Mouse (Mus musculus) cortical plate, adult 2 months (tissue): ENCODE results near the gene Rilpl1. TPM values are rescaled to one million over a fixed set of nuclear protein-coding genes. Genes with fewer than 3 reads are reported as not detected.

Experiments
- H3K27ac ChIP-seq: fragments of 200-500 bp; 2 replicates; pipeline ENCODE4 v1.5.1; 2012; ENCODE audit warnings: low read length, control low read depth, inconsistent platforms; ENCODE audit not compliant: insufficient read depth
- H3K4me1 ChIP-seq: fragments of 200-500 bp; 2 replicates; pipeline ENCODE4 v1.6.1; 2011; ENCODE audit warnings: low read length; ENCODE audit not compliant: control insufficient read depth, insufficient read depth
- H3K4me3 ChIP-seq: fragments of 200-500 bp; 2 replicates; pipeline ENCODE4 v1.5.1; 2011; ENCODE audit warnings: mild to moderate bottlenecking, low read length, control low read depth; ENCODE audit not compliant: insufficient read depth
- CTCF ChIP-seq: fragments of 200-500 bp; IDR thresholded peaks from 2 replicates; pipeline ENCODE4 v1.5.1; 2011; ENCODE audit warnings: mild to moderate bottlenecking, control low read depth, low read length; ENCODE audit not compliant: insufficient read depth; ENCODE audit errors: extremely low read depth
- POLR2A ChIP-seq: fragments of 200-500 bp; IDR thresholded peaks from 2 replicates; pipeline ENCODE4 v1.6.1; 2011; ENCODE audit warnings: mild to moderate bottlenecking, low read length, control low read depth; ENCODE audit not compliant: insufficient read depth; ENCODE audit errors: extremely low read depth
- polyA plus RNA-seq: library from polyadenylated mRNA; depleted of rRNA; stranded (reverse); fragments of >200 nt; gene quantifications from 2 replicates; pipeline ENCODE4 v1.2.3, GENCODE M21; 2012

Rilpl1 gene
- polyA plus RNA-seq, 1 experiment = 56.5 TPM

DNA sequence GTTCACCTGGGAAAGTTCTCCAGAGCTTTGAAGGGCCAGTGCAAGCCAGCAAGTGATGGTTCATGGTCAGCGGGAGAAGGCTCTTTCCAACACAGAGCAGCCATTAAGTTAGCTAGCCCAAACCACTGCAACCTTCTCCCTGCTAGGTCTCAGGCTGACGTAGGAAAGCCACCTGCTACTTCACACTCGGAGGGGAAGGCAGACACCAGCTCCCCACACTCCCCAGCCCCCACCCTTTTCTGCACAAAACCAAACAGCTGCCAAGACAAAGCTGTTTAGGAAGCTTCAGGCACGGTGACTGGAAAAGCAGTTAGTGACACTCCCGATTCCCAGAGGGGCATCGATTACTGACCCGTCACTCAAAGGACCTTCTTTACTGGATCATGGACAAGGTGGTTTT is 35.6 kb downstream of the Rilpl1 start:
- TF ChIP-seq POLR2A (no peak), CTCF (no peak)
- Histone ChIP-seq H3K27ac (no peak overlapping the region), H3K4me1 (peaks cover 5% of the 10 kb centered on the region)

DNA sequence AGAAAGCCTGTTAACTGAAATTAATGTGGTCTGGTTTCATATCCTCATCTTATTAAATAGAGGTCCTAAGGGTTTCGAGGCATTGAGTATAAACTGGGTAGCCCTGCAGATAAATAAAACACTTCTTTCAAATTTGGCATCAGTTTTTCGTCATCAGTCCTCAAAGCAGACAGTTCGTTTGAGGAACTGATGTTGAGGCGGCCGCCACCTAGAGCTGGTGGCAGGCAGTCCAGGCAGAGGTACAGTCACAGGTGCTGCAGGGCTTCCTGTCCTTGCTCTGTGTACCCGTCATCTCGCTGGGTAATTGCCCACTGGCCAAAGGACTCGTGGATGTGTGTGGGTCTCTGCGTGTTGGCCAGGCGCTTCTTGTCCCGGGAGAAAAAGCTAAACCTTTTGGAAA is 37.7 kb downstream of the Rilpl1 start:
- Histone ChIP-seq H3K4me1 (peaks cover 5% of the 10 kb centered on the region), H3K4me3 (no peak overlapping the region), H3K27ac (no peak overlapping the region)
- TF ChIP-seq POLR2A (no peak), CTCF (no peak)

More for the DNA sequence above, 35.6 kb downstream of the Rilpl1 start:
- no peak overlapping the region for H3K4me3 ChIP-seq

DNA sequence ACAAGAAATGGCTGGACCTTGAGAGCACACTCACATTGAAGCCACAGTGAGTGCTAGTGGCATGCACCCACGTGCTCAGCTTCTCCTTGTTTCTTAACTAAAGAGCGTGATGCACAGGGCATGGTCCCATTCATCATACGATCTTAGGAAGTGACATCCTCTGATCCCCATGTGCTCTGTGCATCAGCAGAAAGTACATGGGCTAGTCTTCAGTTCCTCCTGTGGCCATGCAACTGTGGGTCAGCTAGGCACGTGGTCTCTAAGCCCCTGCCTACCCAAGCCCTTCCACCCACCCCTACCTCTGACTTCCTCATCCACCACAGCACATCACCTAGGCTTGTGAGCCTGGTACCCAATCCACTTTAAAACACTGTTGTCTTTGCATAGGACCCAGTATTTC is 38.6 kb downstream of the Rilpl1 start:
- no peak overlapping the region for H3K4me3 ChIP-seq
- no peak for TF ChIP-seq CTCF
- TF ChIP-seq POLR2A = no peak
- no peak overlapping the region for H3K27ac ChIP-seq

DNA sequence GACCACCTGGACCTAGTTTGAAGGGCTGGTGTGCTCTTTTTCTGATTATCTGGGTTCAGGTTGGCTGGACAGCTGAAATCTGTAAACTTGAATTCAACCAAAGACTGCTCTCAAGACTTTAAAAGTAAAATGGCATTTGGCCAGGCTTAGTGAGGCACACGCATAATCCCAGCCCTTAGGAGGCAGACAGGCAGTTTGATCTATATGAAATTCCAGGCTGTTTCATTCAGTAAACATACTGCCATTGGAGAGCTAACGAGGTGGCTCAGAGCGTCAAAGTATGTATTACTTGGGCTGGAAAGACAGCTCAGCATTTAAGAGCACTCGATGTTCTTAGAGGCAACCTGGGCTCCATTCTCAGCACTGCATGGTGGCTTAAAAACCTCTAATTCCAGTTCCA is 39.5 kb downstream of the Rilpl1 start:
- Histone ChIP-seq H3K4me1 (peaks cover 5% of the 10 kb centered on the region), H3K4me3 (no peak overlapping the region), H3K27ac (no peak overlapping the region)
- TF ChIP-seq POLR2A (no peak), CTCF (no peak)

More for the DNA sequence above, 38.6 kb downstream of the Rilpl1 start:
- H3K4me1 ChIP-seq = peaks cover 5% of the 10 kb centered on the region

DNA sequence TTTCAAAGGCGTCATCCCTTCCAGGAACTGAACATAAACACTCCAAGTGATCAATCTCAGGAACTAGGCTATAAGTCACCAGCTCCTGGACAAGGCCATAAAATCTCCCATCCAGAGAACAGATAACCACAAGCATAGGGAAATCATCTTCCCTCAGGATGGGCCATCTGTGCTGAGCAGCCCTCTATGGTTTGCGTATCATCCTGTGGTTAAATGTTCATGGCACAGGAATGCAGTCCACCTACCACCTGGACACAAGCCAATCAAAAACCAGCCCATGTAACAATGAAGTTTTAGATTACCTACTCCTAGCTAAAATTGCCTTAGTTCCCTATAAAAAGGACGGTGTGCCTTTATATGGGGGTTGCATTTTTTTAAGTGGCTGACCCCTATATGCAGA is 42.3 kb downstream of the Rilpl1 start:
- no peak for TF ChIP-seq CTCF
- TF ChIP-seq POLR2A = no peak

DNA sequence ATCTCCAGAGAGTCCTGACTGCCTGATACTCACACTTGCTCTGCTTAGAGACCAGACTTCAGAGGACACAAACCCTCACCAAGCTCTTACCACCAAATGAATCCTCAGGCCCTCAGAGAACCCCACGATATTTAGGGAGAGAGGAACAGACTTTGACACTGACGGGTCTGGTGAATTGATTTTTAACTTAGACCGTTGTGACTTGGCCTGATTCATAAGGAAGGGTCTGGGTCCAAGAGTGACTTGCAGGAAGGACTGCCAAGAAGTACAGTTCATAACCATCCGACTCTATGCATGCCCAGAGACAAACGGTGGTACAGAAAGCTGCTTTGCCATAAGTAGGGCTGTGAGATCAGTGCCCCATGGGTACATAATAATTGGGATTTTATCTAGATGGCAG is 45.5 kb downstream of the Rilpl1 start:
- Histone ChIP-seq H3K27ac (no peak overlapping the region), H3K4me1 (no peaks in the 10 kb centered on the region), H3K4me3 (no peak overlapping the region)
- TF ChIP-seq POLR2A = no peak
- TF ChIP-seq CTCF = no peak

More for the DNA sequence above, 42.3 kb downstream of the Rilpl1 start:
- Histone ChIP-seq H3K4me1 (no peaks in the 10 kb centered on the region), H3K27ac (no peak overlapping the region), H3K4me3 (no peak overlapping the region)

DNA sequence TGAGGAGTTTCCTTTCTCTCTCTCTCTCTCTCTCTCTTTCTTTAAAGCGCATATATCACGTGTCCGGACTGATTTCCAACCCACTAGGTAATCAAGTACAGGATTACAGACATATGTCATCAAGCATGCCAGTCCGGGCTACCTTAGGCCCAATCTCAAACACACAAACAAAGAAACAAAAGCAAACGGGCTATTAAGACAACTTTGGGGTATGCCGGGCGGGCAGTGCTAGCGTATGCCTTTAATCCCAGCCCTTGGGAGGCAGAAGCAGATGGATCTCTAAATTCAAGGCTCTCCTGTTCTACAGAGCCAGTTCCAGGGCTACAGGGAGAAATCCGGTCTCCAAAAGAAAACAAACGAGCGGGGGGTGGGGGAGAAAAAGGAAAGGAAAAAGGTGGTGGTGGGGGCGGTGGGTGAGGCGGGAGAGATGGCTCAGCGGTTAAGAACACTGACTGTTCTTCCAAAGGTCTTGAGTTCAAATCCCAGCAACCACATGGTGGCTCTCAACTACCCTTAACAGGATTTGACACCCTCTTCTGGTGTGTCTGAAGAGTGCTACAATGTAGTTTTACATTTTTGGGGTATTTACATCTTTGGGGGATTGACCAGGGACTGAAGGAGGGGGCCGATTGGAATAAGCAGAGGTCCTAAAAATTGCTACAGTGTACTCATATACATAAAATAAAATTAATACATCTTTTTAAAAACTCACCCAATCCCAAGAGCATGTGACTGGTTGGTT is 47.4 kb downstream of the Rilpl1 start:
- no peaks in the 10 kb centered on the region for H3K4me1 ChIP-seq
- TF ChIP-seq CTCF = no peak
- TF ChIP-seq POLR2A = no peak
- H3K27ac ChIP-seq = peak overlapping the region; percentile 77
- peak overlapping the region; percentile 67 for H3K4me3 ChIP-seq

DNA sequence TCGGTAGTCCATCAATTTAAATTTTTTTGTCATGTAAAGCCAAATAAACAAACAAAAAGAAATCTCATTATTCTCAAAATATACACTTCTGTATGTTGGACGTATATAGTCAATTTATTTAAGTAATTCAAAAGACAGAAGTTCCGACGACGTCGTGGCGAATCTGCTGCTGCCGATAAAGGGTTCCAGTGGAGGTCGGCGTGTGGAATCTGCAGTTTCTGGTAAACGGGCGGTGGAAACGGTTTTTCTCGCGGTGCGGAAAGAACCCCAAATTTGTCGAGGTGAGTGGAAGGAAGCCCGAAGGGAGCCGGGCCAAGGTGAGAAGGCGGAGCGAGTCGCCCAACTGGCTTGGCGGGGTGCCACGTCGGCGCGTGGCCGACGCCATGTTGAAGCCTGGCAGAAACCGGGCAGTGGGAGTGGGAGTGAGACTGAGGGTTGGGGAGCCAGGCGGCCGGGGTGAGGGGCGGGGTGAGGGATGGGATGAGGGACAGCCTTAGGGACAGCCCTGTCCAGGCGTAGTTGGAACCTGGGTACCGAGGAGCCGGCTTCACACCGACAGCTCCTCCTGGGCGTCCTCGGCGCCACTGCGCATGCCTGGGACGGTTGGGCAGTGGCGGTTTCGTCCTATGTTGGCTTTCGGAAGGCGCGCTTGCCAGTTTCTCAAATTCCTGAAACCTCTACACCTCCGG is 48.1 kb downstream of the Rilpl1 start, which contains the start of gene Snrnp35:
Snrnp35 (plus strand) TSS at position 169 of the 689 bp plus-strand sequence.
- TF ChIP-seq CTCF = no peak
- peak; percentile 73; the same call in 1 of the 2 replicates for TF ChIP-seq POLR2A
- peak within 1 kb of the TSS; percentile 77 for H3K27ac ChIP-seq
- H3K4me1 ChIP-seq = 0 out of 2 replicates have a peak, but pooled peaks cover 2% of the 10 kb centered on the region
- peak within 1 kb of the TSS; percentile 67 for H3K4me3 ChIP-seq

DNA sequence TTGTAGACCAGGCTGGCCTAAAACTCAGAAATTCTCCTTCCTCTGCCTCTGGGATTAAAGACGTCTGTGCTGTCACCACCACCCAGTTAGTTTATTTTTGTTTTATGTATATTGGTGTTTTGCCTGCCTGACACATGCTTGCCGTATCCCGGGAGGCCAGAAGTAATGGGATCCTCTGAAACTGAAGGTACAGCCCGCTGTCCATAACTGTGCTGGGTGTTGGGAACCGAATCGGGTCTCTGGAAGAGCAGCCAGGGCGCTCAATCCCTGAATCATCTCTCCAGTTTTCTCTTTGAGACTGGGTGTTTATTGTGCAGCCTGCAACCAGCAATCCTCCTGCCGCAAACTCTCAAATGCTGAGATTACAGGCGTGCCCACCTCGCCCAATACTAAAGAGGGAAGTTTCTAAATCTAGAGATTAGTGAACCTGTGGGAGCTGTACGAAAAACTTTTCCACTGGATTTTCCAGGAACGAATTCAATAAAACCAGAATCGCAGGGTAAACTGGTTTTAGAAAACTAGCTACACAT is 48.7 kb downstream of the Rilpl1 start:
- Histone ChIP-seq H3K4me3 (peak overlapping the region; percentile 67), H3K27ac (peak overlapping the region; percentile 77; the same call in 1 of the 2 replicates), H3K4me1 (0 out of 2 replicates have a peak, but pooled peaks cover 2% of the 10 kb centered on the region)
- TF ChIP-seq POLR2A = no peak
- no peak for TF ChIP-seq CTCF
